Mouse (Mus musculus): ENCODE results near the gene Aloxe3.

Aloxe3 gene

GRCm38 (mm10) chr11:69174722-69175121 lies 49.0 kb downstream of the Aloxe3 start:
- DNase-seq (ENCODE audit: low spot score in 2 of 2): no peak

DNA sequence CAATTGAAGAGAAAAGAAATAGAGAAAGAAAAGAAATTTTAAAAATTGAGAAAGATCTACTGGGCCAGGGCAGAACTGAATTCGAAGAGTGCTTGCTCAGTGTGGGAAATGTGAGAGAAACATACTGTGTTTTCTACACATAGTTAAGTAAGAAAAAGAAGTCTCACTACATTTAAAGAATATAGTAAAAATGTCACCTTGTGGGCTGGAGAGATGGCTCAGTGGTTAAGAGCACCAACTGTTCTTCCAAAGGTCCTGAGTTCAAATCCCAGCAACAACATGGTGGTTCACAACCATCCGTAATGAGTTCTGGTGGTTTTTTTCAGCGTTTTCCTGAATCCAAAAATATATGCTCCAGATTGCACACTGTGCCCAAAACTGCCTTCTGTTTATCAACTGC lies 52.8 kb downstream of the Aloxe3 start:
- no peak for DNase-seq (ENCODE audit: low spot score in 2 of 2)

GRCm38 (mm10) chr11:69179512-69179911 lies 53.8 kb downstream of the Aloxe3 start:
- DNase-seq (ENCODE audit: low spot score in 2 of 2): no peak

DNA sequence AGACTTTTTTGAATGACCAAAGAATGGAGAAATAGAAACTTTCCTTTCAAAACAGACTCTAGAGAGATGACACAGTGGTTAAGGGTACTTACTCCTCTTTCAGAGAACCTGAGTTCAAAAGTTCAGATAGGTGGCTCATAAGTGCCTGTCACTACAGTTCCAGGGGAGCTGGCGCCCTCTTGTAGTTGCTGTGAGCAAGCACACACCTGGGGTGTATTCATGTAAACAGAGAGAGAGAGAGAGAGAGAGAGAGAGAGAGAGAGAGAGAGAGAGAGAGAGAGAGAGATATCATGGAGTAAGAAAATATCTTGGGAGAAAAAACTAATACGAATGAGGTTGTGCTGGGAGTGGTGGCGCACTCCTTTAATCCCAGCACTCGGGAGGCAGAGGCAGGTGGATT lies 54.4 kb downstream of the Aloxe3 start:
- DNase-seq (ENCODE audit: low spot score in 2 of 2): no peak

GRCm38 (mm10) chr11:69185031-69185430 lies 59.3 kb downstream of the Aloxe3 start:
- DNase-seq (ENCODE audit: low spot score in 2 of 2): no peak

- DNase-seq (ENCODE audit: low spot score in 2 of 2): no peak
These were observed 60.2 kb downstream of the Aloxe3 start for GRCm38 (mm10) chr11:69185936-69186335.

- no peak for DNase-seq (ENCODE audit: low spot score in 2 of 2)
These were observed 67.1 kb downstream of the Aloxe3 start for GRCm38 (mm10) chr11:69192840-69193239.

DNA sequence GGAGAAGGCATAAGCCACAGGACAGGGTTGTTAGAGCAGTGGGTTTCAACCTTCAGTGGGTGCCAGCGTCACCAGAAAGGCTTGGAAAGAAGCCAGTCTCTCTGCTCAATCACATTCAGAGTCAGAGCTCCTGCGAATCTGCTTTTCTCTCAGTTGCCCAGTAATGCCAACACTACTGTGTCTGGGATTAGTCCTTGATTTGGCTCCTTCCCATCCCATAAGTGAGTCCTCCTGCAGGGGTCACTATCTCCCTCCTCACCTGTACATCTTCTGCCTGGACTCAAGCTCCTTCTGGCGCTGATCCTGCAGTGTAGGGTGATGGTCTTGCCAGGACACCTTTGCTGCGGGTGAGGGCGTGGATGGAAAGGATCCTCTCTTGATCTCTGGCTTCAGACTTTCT lies 71.1 kb downstream of the Aloxe3 start:
- DNase-seq (ENCODE audit: low spot score in 2 of 2): no peak

- DNase-seq (ENCODE audit: low spot score in 2 of 2): no peak
These were observed 71.5 kb downstream of the Aloxe3 start for GRCm38 (mm10) chr11:69197194-69197593.

GRCm38 (mm10) chr11:69197743-69198142 lies 72.0 kb downstream of the Aloxe3 start, which contains the start of gene Alox8:
Gene Alox8, minus strand, starts transcription at chr11:69197843.
- no peak for DNase-seq (ENCODE audit: low spot score in 2 of 2)
